Mouse (Mus musculus) midbrain, embryonic 15.5 days (tissue): Measurements from ENCODE around the gene Serping1. TPM values are rescaled to one million over a fixed set of nuclear protein-coding genes. Genes with fewer than 3 reads are reported as not detected.

Experiments used
- ATAC-seq: fragments of 200-750 bp; cut with Nextera tagmentation; replicated peaks from 2 replicates; pipeline ENCODE4 v1.8.0; 2017; ENCODE audit warnings: moderate TSS enrichment
- H3K27ac ChIP-seq: fragments of 300-500 bp; sonication (generic); 2 replicates; pipeline ENCODE4 v1.5.1; 2015; ENCODE audit warnings: mild to moderate bottlenecking, inconsistent platforms
- H3K27me3 ChIP-seq: fragments of 300-500 bp; sonication (generic); replicated peaks from 2 replicates; pipeline ENCODE4 v1.6.1; 2015; ENCODE audit warnings: inconsistent platforms
- H3K36me3 ChIP-seq: fragments of 300-500 bp; sonication (generic); replicated peaks from 2 replicates; pipeline ENCODE4 v1.6.1; 2015; ENCODE audit warnings: inconsistent platforms
- H3K4me1 ChIP-seq: fragments of 300-500 bp; sonication (generic); 2 replicates; pipeline ENCODE4 v1.6.1; 2015; ENCODE audit warnings: inconsistent platforms
- H3K4me2 ChIP-seq: fragments of 300-500 bp; sonication (generic); 2 replicates; pipeline ENCODE4 v1.6.1; 2015; ENCODE audit warnings: inconsistent platforms, mild to moderate bottlenecking, moderate library complexity
- H3K4me3 ChIP-seq: fragments of 300-500 bp; sonication (generic); 2 replicates; pipeline ENCODE4 v1.5.1; 2015; ENCODE audit warnings: mild to moderate bottlenecking, inconsistent platforms
- H3K9ac ChIP-seq: fragments of 300-500 bp; sonication (generic); 2 replicates; pipeline ENCODE4 v1.6.1; 2015; ENCODE audit warnings: mild to moderate bottlenecking, inconsistent platforms
- H3K9me3 ChIP-seq: fragments of 300-500 bp; sonication (generic); 2 replicates; pipeline ENCODE4 v1.6.1; 2016; ENCODE audit warnings: inconsistent platforms
- WGBS: fragments of 180-500 bp; shearing (Covaris S2); methylation state at CpG from one replicate; pipeline ENCODE4 v1.1.7; 2015; ENCODE audit warnings: mixed read lengths; 5-methylcytosine and 5-hydroxymethylcytosine counted together
- polyA plus RNA-seq: library from polyadenylated mRNA; unstranded; fragments of >200 nt; fragmentation: Nextera tagmentation; extraction: Ambion mirVana; gene quantifications from 2 replicates; pipeline ENCODE4 v1.2.1, GENCODE M21; 2015

The Serping1 gene
- polyA plus RNA-seq, 1 experiment from 2014 or later: 32.9 TPM

DNA sequence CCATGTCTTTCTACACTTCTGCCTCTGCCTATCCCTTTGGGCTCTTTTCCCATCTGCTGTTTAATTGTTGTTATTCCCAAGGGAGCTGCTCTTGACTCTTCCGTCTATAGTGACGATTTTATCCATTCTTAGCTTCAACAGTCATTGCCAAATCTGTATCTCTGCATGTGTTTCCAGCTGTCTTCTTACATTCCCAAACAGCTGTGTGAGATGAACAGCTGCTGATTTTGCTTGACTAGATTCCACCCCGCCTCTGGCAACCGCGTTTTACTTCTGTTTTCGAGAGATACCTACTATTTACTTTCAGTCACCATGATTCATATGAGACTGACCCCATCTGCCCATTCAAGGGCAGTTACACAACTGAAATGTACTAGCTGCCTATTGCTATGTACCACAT is 25.1 kb downstream of the Serping1 start:
- Histone ChIP-seq H3K4me1 (no peaks in the 10 kb centered on the region), H3K4me2 (no peak overlapping the region), H3K9ac (no peak overlapping the region), H3K27ac (no peak overlapping the region), H3K4me3 (no peak overlapping the region), H3K27me3 (no peaks in the 10 kb centered on the region), H3K9me3 (no peaks in the 10 kb centered on the region), H3K36me3 (no peaks in the 10 kb centered on the region)
- WGBS: 76% methylated on average over 6 of the region's 6 CpGs
- ATAC-seq: no peak

DNA sequence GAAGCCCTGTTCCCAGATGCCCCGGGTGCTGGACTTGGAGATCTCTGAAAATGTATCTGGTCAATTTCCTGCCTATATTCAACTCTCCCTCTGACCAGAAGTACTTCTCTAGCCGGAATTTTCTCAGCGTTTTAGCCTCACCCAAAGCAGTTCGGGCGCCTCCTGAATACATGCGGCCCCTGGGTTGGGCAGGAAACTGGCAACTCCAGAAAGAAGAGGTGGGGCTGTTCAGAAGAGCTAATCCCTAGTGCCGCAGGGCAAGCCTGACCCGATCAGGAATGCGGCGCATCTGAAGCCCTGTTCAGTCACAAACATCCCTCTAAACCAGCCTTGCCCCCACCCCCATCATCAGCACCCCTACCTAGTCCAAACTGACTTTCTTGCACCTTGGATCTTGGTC is 31.1 kb downstream of the Serping1 start:
- Histone ChIP-seq H3K4me3 (peak overlapping the region; percentile 97), H3K4me1 (peaks cover 42% of the 10 kb centered on the region), H3K27ac (peak overlapping the region; percentile 98), H3K9me3 (no peaks in the 10 kb centered on the region), H3K4me2 (peak overlapping the region; percentile 94), H3K27me3 (no peaks in the 10 kb centered on the region), H3K9ac (peak overlapping the region; percentile 96; the same call in 1 of the 2 replicates), H3K36me3 (no peaks in the 10 kb centered on the region)
- ATAC-seq: peak; percentile 37
- WGBS: under 1% methylated on average over 10 of the region's 10 CpGs

DNA sequence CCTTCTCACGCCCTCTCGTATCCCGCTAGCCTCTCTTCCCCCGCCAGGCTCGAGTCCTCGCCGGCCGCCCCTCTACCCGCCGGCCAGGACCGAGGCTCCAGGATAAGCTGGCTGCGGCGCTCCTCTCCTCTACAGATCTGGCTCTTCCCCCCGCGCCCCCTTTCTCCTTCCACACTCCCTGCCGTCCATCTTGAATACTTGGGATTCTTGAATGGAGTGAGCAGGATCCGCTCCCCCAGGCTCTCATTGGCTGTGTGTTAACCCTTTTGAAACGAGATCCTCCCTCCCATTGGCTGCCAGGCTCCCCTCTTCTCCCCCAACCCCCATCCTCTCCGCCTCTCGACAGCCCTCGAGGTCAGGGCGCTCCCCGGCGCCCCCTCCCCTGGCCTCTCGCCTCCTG is 31.7 kb downstream of the Serping1 start, which contains the start of gene Gm19426:
TSS of gene Gm19426 (minus strand) at position 95 of the 400 bp plus-strand sequence.
- 1% methylated on average over 23 of the region's 25 CpGs for WGBS
- Histone ChIP-seq H3K27me3 (no peaks in the 10 kb centered on the region), H3K9me3 (no peaks in the 10 kb centered on the region), H3K9ac (peak within 1 kb of the TSS; percentile 96), H3K4me2 (peak within 1 kb of the TSS; percentile 94), H3K4me3 (peak within 1 kb of the TSS; percentile 97), H3K27ac (peak within 1 kb of the TSS; percentile 98), H3K36me3 (no peaks in the 10 kb centered on the region), H3K4me1 (peaks cover 48% of the 10 kb centered on the region)
- peak; percentile 94 for ATAC-seq

- WGBS: under 1% methylated on average over 23 of the region's 26 CpGs
- H3K4me2 ChIP-seq: peak overlapping the region; percentile 94
These were observed 32.6 kb downstream of the Serping1 start for GRCm38 (mm10) chr2:84742451-84743283.

GRCm38 (mm10) chr2:84741841-84742450 is 33.3 kb downstream of the Serping1 start:
- no peaks in the 10 kb centered on the region for H3K36me3 ChIP-seq
- peak overlapping the region; percentile 94 for H3K4me2 ChIP-seq
- no peaks in the 10 kb centered on the region for H3K9me3 ChIP-seq
- H3K27me3 ChIP-seq: no peaks in the 10 kb centered on the region
- peaks cover 64% of the 10 kb centered on the region for H3K4me1 ChIP-seq
- WGBS: 3% methylated on average over 5 of the region's 5 CpGs
- no peak for ATAC-seq
- peak overlapping the region; percentile 97 for H3K4me3 ChIP-seq
- peak overlapping the region; percentile 96; the same call in 1 of the 2 replicates for H3K9ac ChIP-seq
- peak overlapping the region; percentile 98 for H3K27ac ChIP-seq

More at GRCm38 (mm10) chr2:84742451-84743283, 32.6 kb downstream of the Serping1 start:
- H3K27me3 ChIP-seq: no peaks in the 10 kb centered on the region
- H3K9me3 ChIP-seq: no peaks in the 10 kb centered on the region
- H3K27ac ChIP-seq: peak overlapping the region; percentile 98
- peak overlapping the region; percentile 97 for H3K4me3 ChIP-seq
- no peaks in the 10 kb centered on the region for H3K36me3 ChIP-seq
- peak; percentile 63 for ATAC-seq
- peak overlapping the region; percentile 96 for H3K9ac ChIP-seq
- H3K4me1 ChIP-seq: peaks cover 57% of the 10 kb centered on the region

DNA sequence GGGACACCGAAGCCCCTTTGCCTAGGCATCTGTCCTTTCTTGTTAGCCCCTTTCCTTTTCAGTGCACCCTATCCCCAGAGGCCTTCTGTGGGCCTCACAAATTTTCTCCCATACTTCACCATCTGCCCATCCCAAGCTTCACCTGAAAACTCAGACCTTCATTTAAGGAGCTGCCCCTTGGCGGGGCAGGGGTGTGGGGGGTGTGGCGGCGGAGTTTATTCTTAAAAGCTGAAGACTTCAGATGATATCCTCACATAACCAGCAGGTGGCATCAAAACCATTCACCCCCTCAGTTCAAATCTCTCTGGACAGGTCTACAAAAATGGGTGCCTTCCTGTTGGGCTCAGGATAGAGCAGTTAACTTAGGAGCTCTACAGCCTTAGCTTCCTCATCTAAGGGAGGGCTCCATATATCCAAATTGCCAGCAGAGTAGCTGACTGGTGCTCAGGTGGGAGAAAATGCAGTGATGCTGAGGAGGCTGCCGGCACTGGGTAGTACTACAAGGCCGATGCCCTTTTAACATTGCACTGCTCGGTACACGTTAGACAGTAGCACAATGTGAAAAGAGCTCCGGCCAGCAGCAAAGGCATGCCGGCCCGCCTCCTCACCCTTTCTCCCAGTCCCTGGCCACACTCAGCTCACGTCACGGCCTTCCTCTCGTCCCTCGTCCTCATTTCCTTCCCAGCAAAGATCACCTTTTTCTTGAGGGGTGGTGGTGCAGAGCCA is 34.5 kb downstream of the Serping1 start:
- Histone ChIP-seq H3K27ac (peak overlapping the region; percentile 32; the same call in 1 of the 2 replicates), H3K4me3 (no peak overlapping the region), H3K4me1 (peaks cover 76% of the 10 kb centered on the region), H3K27me3 (no peaks in the 10 kb centered on the region), H3K9me3 (no peaks in the 10 kb centered on the region), H3K36me3 (no peaks in the 10 kb centered on the region), H3K4me2 (peak overlapping the region; percentile 94), H3K9ac (no peak overlapping the region)
- 69% methylated on average over 15 of the region's 15 CpGs for WGBS
- no peak for ATAC-seq

- Histone ChIP-seq H3K4me1 (peaks cover 83% of the 10 kb centered on the region), H3K27me3 (no peaks in the 10 kb centered on the region), H3K9me3 (no peaks in the 10 kb centered on the region), H3K4me2 (peak overlapping the region; percentile 78), H3K27ac (no peak overlapping the region), H3K4me3 (no peak overlapping the region), H3K9ac (no peak overlapping the region), H3K36me3 (no peaks in the 10 kb centered on the region)
- WGBS: 4% methylated on average over 12 of the region's 12 CpGs
- no peak for ATAC-seq
These were observed 36.9 kb downstream of the Serping1 start for GRCm38 (mm10) chr2:84738271-84738911.

- 9% methylated on average over 8 of the region's 8 CpGs for WGBS
- H3K9ac ChIP-seq: 0 out of 2 replicates have a peak overlapping the region, but pooled peaks have one; percentile 16
- H3K27ac ChIP-seq: peak overlapping the region; percentile 43
- 0 out of 2 replicates have a peak, but pooled peaks have one; percentile 0 for ATAC-seq
- H3K36me3 ChIP-seq: no peaks in the 10 kb centered on the region
- no peaks in the 10 kb centered on the region for H3K27me3 ChIP-seq
- H3K9me3 ChIP-seq: no peaks in the 10 kb centered on the region
- H3K4me2 ChIP-seq: peak overlapping the region; percentile 78
- H3K4me1 ChIP-seq: peaks cover 84% of the 10 kb centered on the region
- H3K4me3 ChIP-seq: peak overlapping the region; percentile 62
These were observed 37.8 kb downstream of the Serping1 start for GRCm38 (mm10) chr2:84737451-84737925.

DNA sequence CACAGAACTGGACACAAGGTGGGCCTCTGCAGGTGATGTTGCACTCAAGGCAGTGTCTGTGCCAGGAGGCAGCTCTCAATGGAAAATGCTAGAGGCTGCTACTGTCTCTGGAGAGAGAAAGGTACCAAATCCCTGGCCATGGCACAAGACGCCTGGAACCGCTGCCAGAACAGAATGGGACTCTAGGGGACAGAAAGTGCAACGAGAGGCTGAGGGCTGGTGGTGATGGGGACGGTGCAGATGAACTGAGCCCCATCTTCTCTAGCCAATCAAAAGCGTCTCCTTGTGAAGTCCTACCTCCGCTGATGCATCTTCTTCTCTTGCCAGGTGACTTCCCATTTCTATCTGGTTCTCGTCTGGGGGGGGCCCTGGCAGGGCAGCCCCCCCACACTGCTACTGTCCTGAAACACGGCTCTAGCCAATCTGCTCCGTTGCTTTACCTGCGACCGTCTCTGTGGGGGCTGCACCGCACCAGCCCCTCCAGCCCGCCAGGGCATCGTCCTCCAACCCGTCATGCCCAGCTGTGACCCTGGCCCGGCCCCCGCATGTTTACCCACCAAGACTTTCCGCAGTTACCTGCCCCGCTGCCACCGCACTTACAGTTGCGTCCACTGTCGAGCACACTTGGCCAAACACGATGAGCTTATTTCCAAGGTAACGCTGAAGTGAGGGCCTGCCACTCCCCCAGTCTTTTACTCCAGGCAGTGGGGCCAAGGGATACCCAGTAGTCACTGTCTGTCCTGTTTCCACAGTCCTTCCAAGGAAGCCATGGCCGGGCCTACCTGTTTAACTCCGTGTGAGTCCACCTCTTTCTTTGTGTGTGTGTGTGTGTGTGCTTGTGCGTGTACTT is 38.7 kb downstream of the Serping1 start:
- H3K27me3 ChIP-seq: no peaks in the 10 kb centered on the region
- peak overlapping the region; percentile 78 for H3K4me2 ChIP-seq
- H3K4me3 ChIP-seq: peak overlapping the region; percentile 62
- peak overlapping the region; percentile 30 for H3K9ac ChIP-seq
- no peaks in the 10 kb centered on the region for H3K36me3 ChIP-seq
- peaks cover 74% of the 10 kb centered on the region for H3K4me1 ChIP-seq
- peak overlapping the region; percentile 21; the same call in 1 of the 2 replicates for H3K27ac ChIP-seq
- 6% methylated on average over 27 of the region's 27 CpGs for WGBS
- H3K9me3 ChIP-seq: no peaks in the 10 kb centered on the region
- ATAC-seq: no peak

DNA sequence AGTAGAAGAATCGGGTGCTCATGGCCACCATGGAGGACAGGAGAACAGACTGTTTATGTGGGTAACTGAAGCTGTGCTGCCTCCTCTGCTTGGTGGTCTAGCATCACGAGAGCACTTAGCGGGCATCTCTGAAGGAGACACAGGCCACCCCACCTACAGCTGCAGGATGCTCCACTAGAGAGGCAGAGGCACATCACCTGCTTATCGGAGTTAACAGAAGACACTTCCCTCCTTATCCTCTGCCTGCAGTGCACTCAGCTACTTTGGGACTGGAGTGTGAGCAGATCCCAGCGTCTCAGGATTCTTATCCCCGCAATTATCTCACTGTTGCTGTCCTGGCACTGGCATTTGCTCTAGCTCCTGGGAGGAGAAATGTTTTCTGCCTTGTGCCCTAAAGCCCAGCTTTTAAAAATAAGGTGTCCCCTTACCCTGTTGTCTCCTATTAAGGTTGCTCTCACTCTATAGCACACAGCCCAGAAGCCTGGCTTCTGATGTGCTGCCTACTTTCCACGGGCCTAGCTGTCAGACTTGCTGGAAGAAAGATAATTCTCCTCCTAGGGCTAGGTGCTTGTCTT is 39.8 kb downstream of the Serping1 start:
- H3K9me3 ChIP-seq: no peaks in the 10 kb centered on the region
- ATAC-seq: 0 out of 2 replicates have a peak, but pooled peaks have one; percentile 1
- peak overlapping the region; percentile 65 for H3K9ac ChIP-seq
- H3K4me3 ChIP-seq: peak overlapping the region; percentile 62
- no peaks in the 10 kb centered on the region for H3K27me3 ChIP-seq
- H3K4me1 ChIP-seq: peaks cover 63% of the 10 kb centered on the region
- peak overlapping the region; percentile 78 for H3K4me2 ChIP-seq
- 19% methylated on average over 7 of the region's 7 CpGs for WGBS
- H3K27ac ChIP-seq: peak overlapping the region; percentile 83
- H3K36me3 ChIP-seq: no peaks in the 10 kb centered on the region
